Mouse (Mus musculus): Measurements from ENCODE around the gene Lin7b.

DNA sequence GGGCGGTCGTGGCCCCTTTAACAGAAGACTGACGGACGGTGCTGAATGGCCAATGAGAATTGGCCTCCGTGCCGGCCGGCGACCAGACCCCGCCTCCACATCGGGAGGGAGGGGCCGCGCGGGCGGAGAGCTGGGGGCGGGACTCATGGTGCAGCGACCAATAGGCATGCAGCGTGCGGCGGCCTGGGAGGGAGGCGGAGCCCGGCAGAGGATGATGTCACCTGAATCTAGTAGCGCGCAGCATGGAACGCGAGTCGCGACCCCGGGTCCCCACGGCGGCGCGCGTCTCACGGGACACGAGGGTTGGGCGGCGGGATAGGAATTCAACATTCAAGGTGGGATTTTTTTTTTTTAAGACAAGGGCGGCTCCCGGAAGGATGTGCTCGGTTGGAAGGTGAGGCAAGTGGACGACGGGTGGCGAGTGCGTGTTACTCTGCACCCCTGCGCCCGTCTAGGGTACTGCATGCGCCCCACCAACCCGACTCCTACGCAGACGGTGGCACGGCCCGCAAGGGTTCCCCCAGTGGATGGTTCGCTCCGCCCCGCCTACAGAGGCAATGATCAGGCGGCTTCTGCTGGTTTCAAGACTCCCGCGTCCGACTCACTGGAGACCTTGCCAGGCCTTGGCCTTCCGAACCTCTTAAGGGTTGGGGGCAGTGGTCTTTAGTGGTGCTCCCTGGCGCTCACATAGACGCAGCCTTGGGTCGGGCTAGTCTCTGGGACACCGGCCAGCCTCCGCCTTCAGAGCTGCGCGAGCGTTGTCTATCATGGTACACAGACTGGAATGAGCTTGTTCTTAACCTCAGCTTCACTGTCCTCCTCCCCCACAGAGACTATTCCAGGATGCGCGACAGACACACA is 3.1 kb downstream of the Lin7b start:
- TF ChIP-seq CTCF (IDR thresholded peaks at IDR 0.05; ENCODE audit: control insufficient read depth, insufficient read depth, low read length): peak; percentile 70
- peak; percentile 20; the same call in 1 of the 2 replicates for TF ChIP-seq POLR2A (IDR thresholded peaks at IDR 0.05; ENCODE audit: borderline replicate concordance, control insufficient read depth, low read depth, low read length)

Measured in bone marrow, adult 2 months (tissue).